Mouse (Mus musculus) testis, adult 2 months (tissue): ENCODE measurements around the gene Shank2.

ENCODE experiments used
- CTCF ChIP-seq: fragments of 200-500 bp; IDR thresholded peaks from 2 replicates; pipeline ENCODE4 v1.5.1; 2012; ENCODE audit warnings: low read depth, mild to moderate bottlenecking, inconsistent platforms, low read length, moderate library complexity; ENCODE audit not compliant: control insufficient read depth, insufficient read depth, insufficient replicate concordance
- POLR2A ChIP-seq: fragments of 200-500 bp; IDR thresholded peaks from 2 replicates; pipeline ENCODE4 v1.6.1; 2012; ENCODE audit warnings: low read depth, mild to moderate bottlenecking, inconsistent platforms, low read length, moderate library complexity; ENCODE audit not compliant: control insufficient read depth

DNA sequence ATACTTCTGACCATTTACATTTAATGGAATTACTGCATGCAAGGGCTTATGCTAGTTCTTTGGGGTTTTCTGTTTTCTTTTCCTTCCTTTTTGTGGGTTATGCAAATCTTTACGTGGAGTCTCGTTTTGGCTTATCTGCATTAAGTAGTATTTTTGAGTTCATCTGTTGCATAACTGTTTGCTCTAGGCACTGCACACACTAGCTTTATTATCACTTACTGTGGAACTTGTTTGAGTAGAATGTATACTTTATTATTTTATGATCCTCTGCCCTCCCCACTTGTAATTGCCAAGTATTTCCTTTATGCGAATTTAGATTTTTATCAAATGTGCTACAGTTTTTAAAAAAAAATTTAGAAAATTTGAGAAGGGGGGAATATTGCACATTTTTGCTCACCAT lies 2.7 kb upstream of the Shank2 start:
- TF ChIP-seq POLR2A (no peak), CTCF (no peak)
